Mouse (Mus musculus) ES-E14 (cell line): ENCODE measurements at regions not wholly inside any gene's neighbourhood (a gene's known extent, or its start where the extent isn't known, plus 50 kb on each side); places are given as distances from the start of the nearest gene placed in this dataset.

Experiments
- DNase-seq: peaks from one replicate; pipeline ENCODE4 v3.0.0-alpha.2; 2013; ENCODE audit warnings: low read depth, low spot score
- H3K27ac ChIP-seq: 2 replicates; pipeline ENCODE4 v1.5.1; 2012; ENCODE audit warnings: low read depth, mild to moderate bottlenecking, low read length, moderate library complexity, mixed read lengths; ENCODE audit not compliant: poor library complexity, insufficient read depth, severe bottlenecking
- H3K36me3 ChIP-seq: 2 replicates; pipeline ENCODE4 v1.6.1; 2012; ENCODE audit warnings: mild to moderate bottlenecking, low read length, moderate library complexity, mixed read lengths; ENCODE audit not compliant: control insufficient read depth, poor library complexity, insufficient read depth, severe bottlenecking
- H3K4me1 ChIP-seq, 2 experiments: fragments of 150-350 bp in 1 of 2; sonication (generic) in 1 of 2; 2 replicates each; pipeline ENCODE4 v1.6.1; 2012; ENCODE audit warnings: low read length in 2 of 2, mild to moderate bottlenecking in 1 of 2, mixed read lengths in 1 of 2; ENCODE audit not compliant: control insufficient read depth in 2 of 2, insufficient read depth in 2 of 2, poor library complexity in 1 of 2
- H3K4me3 ChIP-seq, 2 experiments: fragments of 150-350 bp in 1 of 2; sonication (generic) in 1 of 2; 2 replicates each; pipeline ENCODE4 v1.5.1; 2012; ENCODE audit warnings: low read length in 2 of 2, low read depth in 1 of 2, mild to moderate bottlenecking in 1 of 2, mixed read lengths in 1 of 2; ENCODE audit not compliant: insufficient read depth in 1 of 2, poor library complexity in 1 of 2, severe bottlenecking in 1 of 2
- H3K9ac ChIP-seq: 2 replicates; pipeline ENCODE4 v1.6.1; 2012; ENCODE audit warnings: low read depth, mild to moderate bottlenecking, low read length, mixed read lengths; ENCODE audit not compliant: poor library complexity, insufficient read depth, severe bottlenecking
- H3K9me3 ChIP-seq: fragments of 150-350 bp; sonication (generic); 2 replicates; pipeline ENCODE4 v1.6.1; 2012; ENCODE audit warnings: low read depth, mild to moderate bottlenecking, low read length; ENCODE audit not compliant: control insufficient read depth, insufficient read depth
- CHD2 ChIP-seq: IDR thresholded peaks from 2 replicates; pipeline ENCODE4 v1.6.1; 2014; ENCODE audit warnings: mild to moderate bottlenecking, low read depth, low read length, inconsistent platforms
- HCFC1 ChIP-seq: IDR thresholded peaks from 2 replicates; pipeline ENCODE4 v1.6.1; 2012; ENCODE audit warnings: low read length, inconsistent platforms, borderline replicate concordance; ENCODE audit not compliant: insufficient read depth
- MAFK ChIP-seq: IDR thresholded peaks from 2 replicates; pipeline ENCODE4 v1.6.1; 2014; ENCODE audit warnings: mild to moderate bottlenecking, low read depth, low read length, inconsistent platforms; ENCODE audit not compliant: insufficient read depth
- ZC3H11A ChIP-seq: IDR thresholded peaks from 2 replicates; pipeline ENCODE4 v1.6.1; 2012; ENCODE audit warnings: low read depth, mild to moderate bottlenecking, inconsistent platforms, low read length, borderline replicate concordance
- ZNF384 ChIP-seq: IDR thresholded peaks from 2 replicates; pipeline ENCODE4 v1.6.1; 2012; ENCODE audit warnings: low read depth, low read length, inconsistent platforms
- in situ Hi-C, 2 experiments: fragments of 600-800 bp; cut with MboI; formaldehyde crosslinking; loops; one replicate each; pipeline ENCODE4 v1.15.1; 2025; ENCODE audit warnings: low sequenced_read_pairs in 2 of 2, inconsistent platforms in 1 of 2; ENCODE audit not compliant: unreplicated experiment in 2 of 2

DNA sequence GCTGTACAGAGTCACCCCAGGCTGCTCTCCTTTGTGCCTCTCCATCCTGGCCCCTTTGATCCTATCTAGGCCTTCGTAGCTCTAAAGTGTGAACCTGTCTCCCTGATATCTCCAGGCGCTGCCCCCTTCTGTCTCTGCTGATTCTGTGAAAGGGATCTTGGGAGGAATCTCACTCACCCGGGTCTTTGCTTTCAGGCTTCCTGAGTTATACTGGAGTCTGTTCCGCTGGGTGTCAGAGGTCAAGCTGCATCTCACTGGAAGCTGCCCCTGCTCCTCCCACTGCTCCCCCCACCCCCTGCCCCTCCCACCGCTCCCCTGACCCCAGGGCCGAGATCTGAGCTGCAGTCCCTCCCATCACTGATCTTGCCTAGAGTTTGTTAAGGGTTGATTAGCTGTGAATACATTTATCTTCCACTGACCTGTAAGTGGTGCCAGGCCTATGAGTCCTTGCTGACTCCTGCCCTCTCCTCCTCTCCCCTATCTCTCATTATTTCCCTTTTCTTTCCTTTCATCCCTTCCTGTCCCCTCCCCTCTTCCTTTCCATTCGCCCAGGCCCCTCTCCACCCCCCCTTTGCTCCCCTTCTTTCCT, 661.6 kb downstream of the Tbc1d22a start:
- DNase-seq = no peak
- no peaks in the 10 kb centered on the region for H3K36me3 ChIP-seq
- H3K27ac ChIP-seq = no peak overlapping the region
- no peak overlapping the region for H3K4me3 ChIP-seq
- TF ChIP-seq ZNF384 = no peak
- TF ChIP-seq MAFK = no peak
- no peak for TF ChIP-seq ZC3H11A
- TF ChIP-seq HCFC1 = no peak
- no peak for TF ChIP-seq CHD2
- in situ Hi-C loops = no loop called here
- H3K9me3 ChIP-seq = no peaks in the 10 kb centered on the region
- H3K4me1 ChIP-seq = no peaks in the 10 kb centered on the region; a peak in 1 of 4 replicates
- no peak overlapping the region for H3K9ac ChIP-seq

DNA sequence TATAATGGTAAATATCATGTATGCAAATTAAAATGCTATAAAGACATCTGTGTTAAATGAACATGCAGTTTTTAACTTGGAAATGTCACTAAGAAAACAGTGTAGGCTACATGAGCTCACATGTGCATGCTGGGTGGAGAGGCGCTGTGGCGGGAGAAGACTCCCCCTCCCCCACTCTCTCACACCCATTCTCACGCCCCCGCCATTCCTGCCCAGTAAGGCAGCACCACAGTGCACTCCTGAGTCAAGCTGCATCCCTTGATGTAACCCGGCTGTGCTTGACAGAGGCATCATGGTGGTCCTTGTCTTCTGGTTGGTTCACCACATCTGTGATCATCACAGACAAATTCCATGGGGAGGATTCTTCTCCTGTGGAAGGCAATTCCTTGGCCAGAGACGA, 647.1 kb upstream of the Fam19a5 start:
- in situ Hi-C loops = no loop called here
- Histone ChIP-seq H3K4me1 (no peaks in the 10 kb centered on the region), H3K27ac (no peak overlapping the region), H3K4me3 (no peak overlapping the region), H3K36me3 (no peaks in the 10 kb centered on the region), H3K9me3 (no peaks in the 10 kb centered on the region), H3K9ac (no peak overlapping the region)
- TF ChIP-seq ZC3H11A (no peak), ZNF384 (no peak), HCFC1 (no peak), MAFK (no peak), CHD2 (no peak)
- DNase-seq = no peak

DNA sequence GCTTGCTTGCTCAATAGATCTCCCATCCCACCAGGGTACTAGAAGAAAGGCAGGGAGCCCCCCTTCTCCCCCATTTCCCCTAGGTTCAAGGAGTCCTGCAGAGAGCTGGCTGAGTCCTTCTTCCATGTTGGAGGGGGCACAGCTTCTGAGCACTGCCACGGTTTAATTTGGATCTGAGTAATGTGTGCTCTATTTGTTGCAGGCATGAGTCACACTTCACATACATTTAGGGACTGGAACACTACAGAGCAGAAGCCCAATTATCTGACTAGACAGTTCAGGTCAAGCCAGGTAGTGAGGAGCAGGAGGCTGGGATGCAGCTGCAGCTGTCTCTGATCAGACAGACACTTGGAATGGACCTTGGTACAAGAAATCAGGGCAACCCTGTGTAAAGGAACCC, 644.1 kb upstream of the Fam19a5 start:
- Histone ChIP-seq H3K4me1 (peaks cover 0 to 7% of the 10 kb centered on the region in 2 experiments; a peak in 2 of 4 replicates), H3K4me3 (no peak overlapping the region), H3K36me3 (no peaks in the 10 kb centered on the region), H3K9ac (no peak overlapping the region), H3K9me3 (no peaks in the 10 kb centered on the region), H3K27ac (no peak overlapping the region)
- no peak for TF ChIP-seq ZNF384
- TF ChIP-seq MAFK = no peak
- TF ChIP-seq HCFC1 = no peak
- no peak for TF ChIP-seq ZC3H11A
- no peak for TF ChIP-seq CHD2
- no peak for DNase-seq
- in situ Hi-C loops = no loop called here

DNA sequence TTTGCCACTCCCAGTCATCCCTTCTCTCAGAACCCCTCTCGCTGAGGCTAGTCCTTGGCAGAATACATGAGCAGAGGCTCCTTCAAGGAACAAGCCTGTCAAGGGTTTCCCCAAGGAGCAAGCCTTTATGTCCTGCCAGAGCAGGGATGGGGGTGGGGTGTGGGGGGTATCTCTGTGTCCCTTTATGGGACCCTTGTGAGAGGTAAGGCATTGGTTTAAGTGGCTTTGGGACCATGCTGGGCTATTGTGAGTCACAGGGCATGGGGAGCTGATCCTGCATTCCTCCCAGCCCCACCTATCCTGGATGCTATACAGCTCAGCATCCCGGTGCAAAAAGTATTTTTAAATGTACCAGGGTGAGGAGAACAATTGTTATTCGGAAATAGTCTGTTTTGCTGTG, 641.1 kb upstream of the Fam19a5 start:
- in situ Hi-C loops = no loop called here
- Histone ChIP-seq H3K9ac (no peak overlapping the region), H3K27ac (no peak overlapping the region)

DNA sequence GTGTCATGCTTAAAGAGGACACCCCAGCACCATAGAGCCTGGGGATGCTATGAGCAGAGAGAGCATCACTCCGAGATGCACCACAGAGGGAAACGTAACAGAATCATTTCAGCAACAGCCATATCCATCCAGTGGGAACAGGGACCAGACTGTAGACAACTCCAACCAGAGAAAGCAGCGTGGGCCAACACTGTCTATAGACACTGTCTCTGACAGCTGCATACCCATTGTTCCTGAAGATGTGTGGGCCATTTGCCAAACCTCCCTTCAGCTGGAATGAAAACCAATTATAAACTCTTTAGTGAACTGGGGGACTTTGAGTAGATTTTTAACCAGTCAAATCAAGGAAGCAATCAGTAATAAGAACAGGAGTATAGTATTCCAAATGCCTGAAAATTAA, 630.8 kb upstream of the Fam19a5 start:
- TF ChIP-seq MAFK = no peak
- no peak for TF ChIP-seq ZC3H11A
- TF ChIP-seq HCFC1 = no peak
- no peak for TF ChIP-seq ZNF384
- no peak for TF ChIP-seq CHD2
- Histone ChIP-seq H3K9ac (no peak overlapping the region), H3K36me3 (no peaks in the 10 kb centered on the region), H3K27ac (no peak overlapping the region), H3K4me1 (no peaks in the 10 kb centered on the region), H3K4me3 (no peak overlapping the region), H3K9me3 (no peaks in the 10 kb centered on the region)
- DNase-seq = no peak
- in situ Hi-C loops = no loop called here

More for the DNA sequence above, 641.1 kb upstream of the Fam19a5 start:
- H3K36me3 ChIP-seq = no peaks in the 10 kb centered on the region
- TF ChIP-seq HCFC1 = no peak
- no peak for TF ChIP-seq MAFK
- no peak for TF ChIP-seq CHD2
- TF ChIP-seq ZC3H11A = no peak
- TF ChIP-seq ZNF384 = no peak
- no peak overlapping the region for H3K4me3 ChIP-seq
- no peaks in the 10 kb centered on the region for H3K9me3 ChIP-seq
- DNase-seq = peak; percentile 17
- H3K4me1 ChIP-seq = peaks cover 0 to 7% of the 10 kb centered on the region in 2 experiments; a peak in 2 of 4 replicates
